ENCODE assay signal across 9 mouse cellular contexts in genomic region chr2:49600021-49600681, GRCm38 (mm10). TPM values are rescaled to one million over a fixed set of nuclear protein-coding genes. Genes with fewer than 3 reads are reported as not detected.
DNase-seq lines count a peak whose midpoint lies in the region; ATAC-seq and TF ChIP-seq lines count a peak whose summit lies in the region.
"Had no signal": no experiment of that assay in that cellular context is flagged by ENCODE, and none has a peak within 500 bp of the region (broad histone marks: within the 10 kb centered on the region; RNA-seq: fewer than 3 reads in every experiment).

No protein-coding gene starts in this region.

- no peaks in the 10 kb centered on the region for H3K36me3 ChIP-seq in kidney, adult 2 months (ENCODE audit: control insufficient read depth, insufficient read depth, low read length)
- H3K36me3 ChIP-seq in forebrain, embryonic 14.5 days (ENCODE audit: control insufficient read depth, insufficient read depth, low read length), result no peaks in the 10 kb centered on the region
- no peaks in the 10 kb centered on the region for H3K36me3 ChIP-seq in neural tube, embryonic 13.5 days

- 60% methylated on average over 7 of the region's 7 CpGs for WGBS in kidney, adult 2 months
- 29% methylated on average over 7 of the region's 7 CpGs for WGBS in forebrain, embryonic 14.5 days
- WGBS in neural tube, embryonic 13.5 days, result 29% methylated on average over 7 of the region's 7 CpGs

- ATAC-seq in Patski, result peak; percentile 45
- peak; percentile 64 for ATAC-seq in forebrain, embryonic 14.5 days
- ATAC-seq in neural tube, embryonic 13.5 days (ENCODE audit: low read depth), result peak; percentile 69; the same call in 1 of the 2 replicates
- ATAC-seq in monocyte, adult 5-6 weeks (replicated peaks; ENCODE audit: insufficient number of reproducible peaks, low FRiP score, low TSS enrichment, poor library complexity, severe bottlenecking), result no peak

- peak; percentile 15 for DNase-seq in kidney, adult 2 months
- no peak for DNase-seq in kidney, postnatal 4 days
- no peak for DNase-seq in Patski (ENCODE audit: low read depth, low spot score)
- peak; percentile 68 for DNase-seq in forebrain, embryonic 14.5 days (ENCODE audit: low spot score)
- DNase-seq in ovary, adult 18-20 months (ENCODE audit: low spot score), result no peak
- DNase-seq: cerebellum, postnatal 25 days; kidney, postnatal 10 days had no signal

- no peaks in the 10 kb centered on the region for H3K27me3 ChIP-seq in kidney, adult 2 months (replicated peaks; ENCODE audit: control insufficient read depth, insufficient read depth, low read length)
- H3K27me3 ChIP-seq in Patski, result no peaks in the 10 kb centered on the region
- H3K27me3 ChIP-seq in forebrain, embryonic 14.5 days (replicated peaks; ENCODE audit: control insufficient read depth, insufficient read depth, low read length), result no peaks in the 10 kb centered on the region
- no peaks in the 10 kb centered on the region for H3K27me3 ChIP-seq in neural tube, embryonic 13.5 days

- H3K9ac ChIP-seq in forebrain, embryonic 14.5 days (ENCODE audit: low read length), result no peak overlapping the region
- H3K9ac ChIP-seq in neural tube, embryonic 13.5 days, result no peak overlapping the region

- H3K27ac ChIP-seq in kidney, adult 2 months (ENCODE audit: insufficient read depth, low read depth, low read length), result no peak overlapping the region
- H3K27ac ChIP-seq in forebrain, embryonic 14.5 days (ENCODE audit: low read depth, low read length), result peak overlapping the region; percentile 4; the same call in 1 of the 2 replicates
- 0 out of 2 replicates have a peak overlapping the region, but pooled peaks have one; percentile 30 for H3K27ac ChIP-seq in neural tube, embryonic 13.5 days (replicated peaks)

- H3K9me3 ChIP-seq in forebrain, embryonic 14.5 days (replicated peaks; ENCODE audit: control insufficient read depth, low read length), result no peaks in the 10 kb centered on the region
- H3K9me3 ChIP-seq in neural tube, embryonic 13.5 days, result no peaks in the 10 kb centered on the region

- H3K4me3 ChIP-seq in kidney, adult 2 months (ENCODE audit: insufficient read depth, low read depth, low read length), result no peak overlapping the region
- no peak overlapping the region for H3K4me3 ChIP-seq in forebrain, embryonic 14.5 days (ENCODE audit: low read depth, low read length)
- H3K4me3 ChIP-seq in neural tube, embryonic 13.5 days, result no peak overlapping the region

- CTCF ChIA-PET in Patski (lab: Charles Lee), result interaction anchor here (0.7 to 1.6 kb wide), 4 partner anchors 12 to 106 kb away, joined by 3 to 4 read pairs (median 3); no protein-coding TSS in a partner anchor

- TF ChIP-seq POLR2A in kidney, adult 2 months (IDR thresholded peaks at IDR 0.05; ENCODE audit: low read depth, low read length), result no peak

- in situ Hi-C loops in Patski (cut with MboI; ENCODE audit: low pct_unique_long_range_greater_than_20kb), result no loop called here

- POLR2A ChIA-PET in Patski (lab: Charles Lee), result no interaction called here

- no peaks in the 10 kb centered on the region for H3K4me1 ChIP-seq in kidney, adult 2 months (ENCODE audit: control insufficient read depth, insufficient read depth, low read length)
- H3K4me1 ChIP-seq in forebrain, embryonic 14.5 days (ENCODE audit: control insufficient read depth, insufficient read depth, low read length), result peaks cover 10% of the 10 kb centered on the region
- H3K4me1 ChIP-seq in neural tube, embryonic 13.5 days (replicated peaks), result peaks cover 9% of the 10 kb centered on the region

- no peak for TF ChIP-seq CTCF in kidney, adult 2 months (conservative IDR thresholded peaks at IDR 0.05; ENCODE audit: insufficient read depth, insufficient read length, low read depth, low read length)
- TF ChIP-seq CTCF in Patski (IDR thresholded peaks at IDR 0.05), result no peak

- no peak overlapping the region for H3K4me2 ChIP-seq in forebrain, embryonic 14.5 days (ENCODE audit: low read length)
- no peak overlapping the region for H3K4me2 ChIP-seq in neural tube, embryonic 13.5 days

RNA-seq across cellular contexts. Expression of gene Kif5c, which starts 18.9 kb away (rescaled TPM):
- 0.45 and 0.58 TPM in 2 replicates for polyA plus RNA-seq in kidney, adult 2 months (2012; rRNA removed)
- polyA plus RNA-seq in Patski (2021), result 10.6 TPM
- polyA plus RNA-seq in forebrain, embryonic 14.5 days (2014; fragmentation: Nextera tagmentation; extraction: Ambion mirVana), result 148 and 170 TPM in 2 replicates
- polyA plus RNA-seq in neural tube, embryonic 13.5 days (2015; fragmentation: Nextera tagmentation; extraction: Ambion mirVana), result 181 and 182 TPM in 2 replicates
- 0.64 to 1.3 TPM in 2 of 3 replicates, not detected in the other for total RNA-seq in monocyte, adult 5-6 weeks (2017)

Comparison
In these comparisons a context has a peak if more than half of its experiments do, and no peak if none do; other contexts are left out.
1. DNase-seq: peak in kidney, adult 2 months (single experiment) and forebrain, embryonic 14.5 days (single experiment); none in kidney, postnatal 4 days (0 of 2), Patski (single experiment) and ovary, adult 18-20 months (single experiment).
2. RNA of gene Kif5c, which starts 18.9 kb away (polyA plus RNA-seq): 181 to 182 TPM in neural tube, embryonic 13.5 days and 148 to 170 TPM in forebrain, embryonic 14.5 days; 10.6 TPM in Patski (single experiment) and 0.45 to 0.58 TPM in kidney, adult 2 months; every median in the first group is over 10 times any median in the second.